Mouse (Mus musculus) ES-Bruce4 (cell line): Measurements from ENCODE around the gene Csmd2. TPM values are rescaled to one million over a fixed set of nuclear protein-coding genes. Genes with fewer than 3 reads are reported as not detected.

Source experiments
- H3K27ac ChIP-seq: 2 replicates; pipeline ENCODE4 v1.5.1; 2012; ENCODE audit warnings: low read length, inconsistent platforms; ENCODE audit not compliant: insufficient read depth
- H3K27me3 ChIP-seq: 2 replicates; pipeline ENCODE4 v1.6.1; 2012; ENCODE audit warnings: mild to moderate bottlenecking, low read length, inconsistent platforms; ENCODE audit not compliant: control insufficient read depth, poor library complexity, insufficient read depth, severe bottlenecking
- H3K36me3 ChIP-seq: 2 replicates; pipeline ENCODE4 v1.6.1; 2012; ENCODE audit warnings: inconsistent platforms, mild to moderate bottlenecking, low read length, moderate library complexity; ENCODE audit not compliant: control insufficient read depth, poor library complexity, insufficient read depth, severe bottlenecking
- H3K4me1 ChIP-seq: one replicate; pipeline ENCODE4 v1.8.1; 2011; ENCODE audit warnings: low read length; ENCODE audit not compliant: control insufficient read depth, insufficient read depth
- H3K4me3 ChIP-seq: 2 replicates; pipeline ENCODE4 v1.5.1; 2011; ENCODE audit warnings: low read depth, mild to moderate bottlenecking, low read length
- H3K9ac ChIP-seq: 2 replicates; pipeline ENCODE4 v1.6.1; 2012; ENCODE audit warnings: low read depth, mild to moderate bottlenecking, inconsistent platforms; ENCODE audit not compliant: poor library complexity, severe bottlenecking
- H3K9me3 ChIP-seq: replicated peaks from 2 replicates; pipeline ENCODE4 v1.6.1; 2012; ENCODE audit warnings: mild to moderate bottlenecking, low read length, inconsistent platforms; ENCODE audit not compliant: control insufficient read depth, poor library complexity, insufficient read depth, severe bottlenecking
- CTCF ChIP-seq: IDR thresholded peaks from one replicate; pipeline ENCODE4 v1.8.1; 2011; ENCODE audit warnings: low read depth, low read length
- EP300 ChIP-seq: IDR thresholded peaks from 2 replicates; pipeline ENCODE4 v1.6.1; 2011; ENCODE audit warnings: low read depth, low read length; ENCODE audit not compliant: insufficient read depth
- POLR2A ChIP-seq: IDR thresholded peaks from one replicate; pipeline ENCODE4 v1.8.1; 2011; ENCODE audit warnings: low read length; ENCODE audit not compliant: insufficient read depth
- polyA plus RNA-seq: library from polyadenylated mRNA; stranded (reverse); fragments of >200 nt; gene quantifications from 2 replicates; pipeline ENCODE4 v1.2.4, GENCODE M21; 2011; ENCODE audit warnings: low read depth; ENCODE audit not compliant: missing spikeins, insufficient read depth, insufficient read length

Csmd2 gene
- polyA plus RNA-seq, 1 experiment, result 4.0 TPM

DNA sequence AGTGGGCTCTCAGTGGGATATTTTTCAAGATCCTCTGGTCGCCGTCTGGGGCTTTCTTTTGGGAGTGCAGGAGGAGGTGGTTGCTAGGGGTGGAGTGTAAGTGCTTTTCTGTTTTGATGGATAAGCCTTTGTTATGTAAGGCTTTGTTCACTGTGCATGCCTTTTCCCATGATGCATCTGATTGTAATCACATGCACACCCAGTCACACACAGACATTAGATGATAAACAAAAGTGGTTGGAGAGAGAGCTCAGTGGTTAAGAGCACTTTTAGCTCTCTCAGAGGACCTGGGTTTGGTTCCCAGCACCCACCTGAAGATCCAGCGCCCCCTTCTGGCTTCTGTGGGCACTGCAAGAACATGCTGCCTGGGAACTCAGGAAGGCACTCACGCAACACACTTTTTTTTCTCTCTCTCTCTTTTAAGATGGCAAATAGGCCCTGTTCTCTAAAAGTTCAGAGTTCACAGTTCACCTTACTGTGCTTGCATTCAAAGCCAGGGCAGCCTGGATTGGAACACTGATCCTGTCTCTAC lies 143.0 kb downstream of the Csmd2 start:
- no peaks in the 10 kb centered on the region for H3K9me3 ChIP-seq
- H3K9ac ChIP-seq, result no peak overlapping the region
- no peaks in the 10 kb centered on the region for H3K4me1 ChIP-seq
- no peak overlapping the region for H3K27ac ChIP-seq
- H3K36me3 ChIP-seq, result no peaks in the 10 kb centered on the region
- TF ChIP-seq EP300, result no peak
- TF ChIP-seq CTCF, result peak; percentile 52
- H3K27me3 ChIP-seq, result no peaks in the 10 kb centered on the region
- no peak overlapping the region for H3K4me3 ChIP-seq

- no peak for TF ChIP-seq CTCF
- TF ChIP-seq EP300, result no peak
- TF ChIP-seq POLR2A, result no peak
- Histone ChIP-seq H3K27ac (no peak overlapping the region), H3K9ac (no peak overlapping the region), H3K4me1 (no peaks in the 10 kb centered on the region), H3K36me3 (no peaks in the 10 kb centered on the region), H3K9me3 (no peaks in the 10 kb centered on the region), H3K27me3 (no peaks in the 10 kb centered on the region), H3K4me3 (no peak overlapping the region)
Observed at GRCm38 (mm10) chr4:128131666-128132065, 144.0 kb downstream of the Csmd2 start.

GRCm38 (mm10) chr4:128132876-128133646 lies 145.4 kb downstream of the Csmd2 start:
- H3K9ac ChIP-seq, result no peak overlapping the region
- H3K4me3 ChIP-seq, result no peak overlapping the region
- TF ChIP-seq CTCF, result no peak
- TF ChIP-seq EP300, result no peak
- no peak overlapping the region for H3K27ac ChIP-seq
- H3K4me1 ChIP-seq, result no peaks in the 10 kb centered on the region
- no peaks in the 10 kb centered on the region for H3K27me3 ChIP-seq
- H3K9me3 ChIP-seq, result no peaks in the 10 kb centered on the region
- H3K36me3 ChIP-seq, result no peaks in the 10 kb centered on the region

DNA sequence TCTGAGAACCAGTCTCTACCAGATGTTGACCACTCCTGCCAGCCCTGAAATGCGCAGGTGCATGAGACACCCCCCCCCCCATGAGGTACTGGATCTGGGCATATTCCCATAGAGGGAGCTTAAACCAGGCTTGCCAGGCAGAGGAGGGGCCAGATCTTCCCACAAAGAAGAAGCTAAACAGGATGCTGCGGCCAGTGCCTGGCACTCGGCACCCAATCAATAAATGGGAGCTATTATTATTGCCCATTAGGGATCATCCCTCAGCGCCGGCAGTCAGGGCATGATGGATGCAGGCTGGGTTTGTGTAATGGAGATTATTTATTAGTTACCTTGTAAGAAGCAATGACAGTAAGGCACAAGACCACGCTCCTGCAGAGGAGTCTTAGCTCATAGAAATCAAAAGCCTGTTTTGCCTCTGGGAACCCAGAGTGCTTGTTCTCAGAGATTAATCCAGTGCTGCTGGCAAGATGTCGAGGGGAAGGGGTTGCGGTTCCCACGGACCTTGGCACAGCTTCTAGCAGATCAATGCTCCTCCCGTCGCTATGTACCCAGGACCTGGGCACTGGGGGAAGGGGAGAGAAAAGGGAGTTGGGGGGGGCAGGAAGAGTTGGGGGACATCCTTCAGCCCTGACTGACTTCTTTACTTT lies 146.8 kb downstream of the Csmd2 start:
- Histone ChIP-seq H3K36me3 (no peaks in the 10 kb centered on the region), H3K4me1 (no peaks in the 10 kb centered on the region), H3K27ac (no peak overlapping the region), H3K9me3 (no peaks in the 10 kb centered on the region), H3K9ac (no peak overlapping the region), H3K4me3 (no peak overlapping the region), H3K27me3 (no peaks in the 10 kb centered on the region)
- no peak for TF ChIP-seq EP300
- TF ChIP-seq POLR2A, result no peak
- no peak for TF ChIP-seq CTCF

- Histone ChIP-seq H3K4me1 (no peaks in the 10 kb centered on the region), H3K27me3 (no peaks in the 10 kb centered on the region; the same call in 1 of the 2 replicates), H3K9me3 (no peaks in the 10 kb centered on the region), H3K27ac (no peak overlapping the region), H3K9ac (no peak overlapping the region), H3K4me3 (no peak overlapping the region), H3K36me3 (no peaks in the 10 kb centered on the region)
- TF ChIP-seq CTCF (no peak), EP300 (no peak), POLR2A (no peak)
Observed at GRCm38 (mm10) chr4:128135014-128135622, 147.5 kb downstream of the Csmd2 start.

- TF ChIP-seq CTCF (no peak), EP300 (no peak), POLR2A (no peak)
- Histone ChIP-seq H3K36me3 (no peaks in the 10 kb centered on the region), H3K4me1 (no peaks in the 10 kb centered on the region), H3K9ac (no peak overlapping the region), H3K27me3 (no peaks in the 10 kb centered on the region; the same call in 1 of the 2 replicates), H3K4me3 (no peak overlapping the region), H3K27ac (no peak overlapping the region), H3K9me3 (no peaks in the 10 kb centered on the region)
Observed at GRCm38 (mm10) chr4:128139991-128140390, 152.3 kb downstream of the Csmd2 start.
